Mouse (Mus musculus): ENCODE data around the gene Upp2.

The Upp2 gene

DNA sequence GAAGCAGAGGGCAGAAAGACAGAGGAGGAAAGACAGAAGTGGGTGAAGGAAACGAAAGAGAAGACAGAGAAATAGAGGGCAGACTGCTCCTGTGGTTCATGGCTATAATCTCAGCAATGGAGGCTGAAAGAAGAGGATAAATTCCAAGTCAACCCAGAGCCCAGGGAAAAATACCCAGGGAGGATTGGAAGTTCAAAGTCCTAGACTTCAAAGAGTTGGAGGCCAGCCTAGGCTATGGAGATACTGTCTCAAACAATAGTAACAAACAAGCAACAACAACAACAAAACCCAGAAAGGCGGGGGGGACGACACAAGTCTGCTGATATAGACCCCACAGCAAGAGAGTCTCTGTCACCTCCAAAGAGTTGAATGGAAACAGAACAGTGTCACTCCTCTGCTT lies 14.8 kb upstream of the Upp2 start:
- no peak for DNase-seq

DNA sequence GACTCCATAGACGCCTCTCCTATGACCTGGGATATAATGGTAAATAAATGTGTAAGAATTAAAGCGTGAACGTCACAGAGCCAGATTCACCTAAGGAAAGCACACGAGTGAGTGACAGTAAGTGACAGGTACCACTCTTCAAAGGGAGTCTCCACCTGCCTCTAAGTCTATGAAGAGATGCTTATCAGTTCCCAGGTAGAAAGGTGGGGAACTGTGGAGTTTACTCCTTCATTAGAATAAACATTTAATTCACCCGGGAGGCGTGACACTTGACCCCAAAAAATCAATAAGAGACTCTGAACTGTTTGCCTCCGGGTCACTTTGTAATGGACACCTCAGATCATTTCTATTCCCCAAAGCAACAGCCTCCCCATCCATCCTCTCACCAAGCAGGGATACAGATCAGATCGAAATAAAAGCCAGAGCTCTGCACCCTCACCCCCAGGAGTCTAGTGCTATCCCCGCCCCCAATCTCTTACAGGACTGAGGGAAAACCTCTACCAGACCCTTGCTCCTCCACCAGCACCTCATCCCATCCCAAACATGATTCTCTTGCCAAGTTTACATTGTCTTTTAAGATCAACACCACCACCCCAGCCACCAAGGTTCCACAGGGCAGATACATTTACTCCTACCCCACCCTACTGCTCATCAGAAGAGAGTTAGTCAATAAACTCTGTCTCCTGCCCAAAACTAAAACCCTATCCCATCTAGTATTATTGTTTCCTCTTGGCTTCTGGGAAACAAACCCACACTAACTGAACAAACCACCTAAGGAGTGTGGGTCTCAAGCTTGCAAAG lies 9.9 kb upstream of the Upp2 start:
- DNase-seq, result no peak

DNA sequence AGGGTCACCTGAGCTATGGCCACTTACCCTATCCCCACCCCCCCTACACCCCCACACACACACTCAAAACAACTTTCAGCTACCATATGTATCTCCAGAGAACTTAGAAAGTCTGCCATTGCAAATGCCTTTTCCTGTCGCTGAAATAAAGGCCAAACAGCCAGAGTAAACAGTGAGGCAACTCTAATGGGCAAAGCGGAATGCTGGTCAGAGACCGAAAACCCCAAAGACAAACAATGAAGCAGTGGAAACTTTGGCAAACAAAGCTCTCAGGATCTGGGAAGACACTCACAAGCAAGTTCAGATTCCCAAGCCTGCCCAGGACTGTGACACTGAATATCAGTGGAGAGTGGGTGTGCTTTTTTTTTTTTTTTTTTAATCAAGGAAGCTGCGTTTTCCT lies 5.0 kb upstream of the Upp2 start:
- DNase-seq, result no peak

DNA sequence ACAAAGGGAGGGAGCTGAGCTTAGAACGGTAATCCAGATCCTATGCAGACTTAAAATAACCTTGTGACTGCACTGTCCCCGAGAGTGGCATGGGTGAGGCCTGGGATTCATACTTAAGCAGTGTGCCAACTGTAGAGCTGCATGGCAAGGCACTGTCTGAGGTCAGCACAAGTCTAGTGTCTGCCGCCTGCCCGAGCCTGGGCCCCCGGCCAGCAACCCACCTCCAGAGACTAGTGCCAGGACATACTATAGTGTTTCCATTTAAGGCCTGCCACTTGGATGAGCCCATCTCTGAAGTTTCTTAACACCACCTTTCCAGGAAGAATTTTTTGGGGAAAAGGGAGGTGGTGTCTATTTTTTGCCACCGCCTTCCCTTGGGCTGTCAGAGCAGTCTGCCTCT lies 1.8 kb upstream of the Upp2 start:
- DNase-seq, result peak; percentile 76 to 84

DNA sequence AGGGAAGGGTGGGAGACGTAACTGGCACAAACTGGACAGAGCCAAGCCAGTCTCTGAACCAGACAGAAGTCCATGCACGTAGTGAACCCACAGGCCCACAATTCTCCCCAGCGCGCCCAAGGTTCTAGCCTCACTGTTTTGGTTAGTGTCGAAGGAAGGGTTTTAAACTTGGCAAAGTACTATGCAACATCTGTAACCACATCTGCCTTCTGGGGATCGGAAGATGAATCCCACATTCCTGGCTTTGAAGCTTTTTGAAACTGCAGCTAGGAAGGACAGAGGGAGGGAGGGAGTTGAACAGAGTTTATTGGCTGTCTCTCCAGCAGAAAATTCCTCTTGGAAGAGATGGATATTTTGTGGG lies 1.1 kb upstream of the Upp2 start:
- peak; percentile 37 to 48 for DNase-seq

DNA sequence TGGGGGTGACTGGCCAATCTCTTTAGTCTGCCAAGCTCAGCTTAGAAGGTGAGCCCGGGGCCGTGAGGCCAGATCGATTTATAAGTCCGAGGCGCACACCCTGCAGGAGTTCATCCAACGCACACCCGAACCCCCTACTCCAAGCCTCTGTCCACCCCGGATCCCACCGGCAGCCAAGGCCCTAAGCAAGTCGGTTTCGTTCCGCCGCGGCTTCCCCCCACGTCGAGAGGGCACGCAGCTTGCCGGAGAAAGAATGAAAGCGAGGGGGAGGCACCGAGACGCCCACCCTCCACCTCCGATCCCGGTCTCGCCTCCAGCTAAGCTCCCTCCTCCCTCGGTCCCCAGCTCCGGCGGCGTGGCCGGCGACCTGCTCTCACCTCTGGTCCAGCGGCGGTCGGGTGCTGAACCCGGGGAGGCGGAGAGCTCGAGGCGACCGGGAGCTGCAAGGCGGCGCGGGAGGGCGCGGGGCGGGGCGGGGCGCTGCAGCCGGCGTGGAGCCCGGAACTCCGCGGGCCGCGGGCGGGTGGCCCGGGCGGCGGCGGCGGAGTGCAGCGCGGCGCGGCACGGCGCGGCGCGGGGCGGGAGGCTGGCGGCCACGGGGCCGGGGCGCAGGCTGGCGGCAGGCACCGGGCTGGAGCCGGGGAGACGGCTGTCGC lies 560 bp upstream of the Upp2 start:
- DNase-seq, result peak; percentile 67 to 75

DNA sequence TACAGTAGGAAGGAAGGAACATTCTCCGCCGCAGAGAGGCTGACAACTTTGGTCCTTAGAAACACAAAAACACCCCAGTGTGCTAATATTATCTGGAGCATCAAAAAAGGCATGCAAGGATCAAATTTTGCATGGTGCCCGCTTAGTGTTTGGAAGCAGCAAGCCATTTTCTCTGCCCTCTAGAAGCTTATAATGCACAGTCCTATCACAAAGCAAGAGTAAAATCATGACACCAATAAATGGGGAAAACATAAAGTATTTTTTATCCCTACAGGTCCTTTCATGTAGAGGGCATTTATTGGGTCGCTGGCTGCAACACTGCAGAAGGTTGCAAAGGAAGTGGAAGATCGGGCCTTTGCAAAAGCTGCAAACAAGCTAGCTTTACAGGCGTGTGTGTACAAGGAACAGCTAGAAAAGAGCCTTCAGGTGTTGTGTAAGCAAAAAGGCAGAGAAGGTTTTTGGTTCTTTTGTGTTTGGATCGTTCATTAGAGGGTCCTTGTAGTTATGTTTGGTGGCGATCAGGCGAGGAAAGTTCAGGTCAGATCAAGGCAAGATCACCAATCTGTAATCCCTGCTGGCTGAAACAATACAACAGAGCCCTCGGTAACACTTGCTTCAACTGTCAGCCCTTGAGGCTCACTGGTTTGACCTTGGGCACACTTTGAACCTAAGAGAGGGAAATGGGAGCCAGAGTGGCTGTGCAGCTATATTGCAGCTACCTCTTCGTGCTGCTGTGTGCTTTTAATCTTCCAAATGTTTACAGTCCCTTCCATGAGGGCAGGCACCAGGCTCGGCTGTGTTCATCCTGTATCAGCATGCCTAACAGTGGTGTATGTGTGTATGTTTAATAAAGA lies 995 bp downstream of the Upp2 start:
- peak; percentile 39 to 43 for DNase-seq

DNA sequence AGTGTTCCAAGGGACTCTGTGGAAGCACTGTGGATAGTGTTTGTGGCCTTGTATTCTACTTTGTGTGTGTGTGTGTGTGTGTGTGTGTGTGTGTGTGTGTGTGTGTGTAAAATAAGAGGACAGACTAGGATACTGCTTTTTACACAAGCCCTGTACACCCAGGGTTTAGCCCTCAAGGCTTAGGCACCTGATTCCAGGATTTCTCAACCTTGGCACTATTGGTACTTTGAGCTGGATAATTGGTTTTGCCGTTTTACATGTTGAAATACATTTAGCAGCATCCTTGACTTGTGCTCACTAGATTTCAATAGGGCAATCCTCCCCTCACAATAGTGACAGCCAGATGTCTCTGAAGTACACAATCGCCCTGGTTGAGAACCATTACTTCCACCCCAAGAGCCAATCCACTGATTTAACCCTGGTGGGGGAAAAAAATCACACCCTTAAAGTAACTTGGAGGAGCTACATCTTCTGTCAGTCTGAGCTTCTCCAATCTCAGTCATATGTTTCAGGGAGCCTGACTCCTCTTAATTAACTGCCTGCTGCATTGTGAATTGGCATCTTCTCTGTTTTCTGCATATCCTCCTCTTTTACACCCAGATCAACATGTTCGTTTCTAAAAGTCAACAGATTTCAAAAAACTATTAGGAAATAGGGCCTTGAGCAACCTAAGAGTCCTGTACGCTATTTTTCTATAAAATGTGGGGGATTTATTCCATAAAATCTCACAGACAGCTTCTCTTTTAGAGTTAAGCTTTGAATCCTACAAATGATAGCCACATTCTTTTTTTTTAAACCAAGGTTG lies 1.9 kb downstream of the Upp2 start:
- DNase-seq, result no peak

DNA sequence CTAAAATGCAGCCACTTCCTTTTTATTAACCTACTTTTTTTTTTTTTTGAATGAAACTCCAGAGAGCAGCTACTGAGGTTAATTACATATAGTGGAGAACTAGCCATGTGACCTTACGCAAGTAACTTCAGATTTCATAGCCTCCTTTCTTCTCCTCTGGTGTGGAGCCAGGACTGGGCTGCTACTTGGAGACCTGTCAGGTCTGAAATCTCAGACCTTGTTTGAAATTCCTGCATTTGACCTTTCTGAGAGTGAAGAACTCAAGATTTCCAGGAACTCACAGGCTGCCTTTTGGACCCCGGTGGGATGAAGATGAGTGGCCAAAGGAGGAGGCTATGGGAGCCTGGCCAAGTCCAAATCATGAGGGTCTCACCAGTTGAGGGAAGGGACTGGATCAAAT lies 7.1 kb downstream of the Upp2 start:
- DNase-seq, result no peak

DNA sequence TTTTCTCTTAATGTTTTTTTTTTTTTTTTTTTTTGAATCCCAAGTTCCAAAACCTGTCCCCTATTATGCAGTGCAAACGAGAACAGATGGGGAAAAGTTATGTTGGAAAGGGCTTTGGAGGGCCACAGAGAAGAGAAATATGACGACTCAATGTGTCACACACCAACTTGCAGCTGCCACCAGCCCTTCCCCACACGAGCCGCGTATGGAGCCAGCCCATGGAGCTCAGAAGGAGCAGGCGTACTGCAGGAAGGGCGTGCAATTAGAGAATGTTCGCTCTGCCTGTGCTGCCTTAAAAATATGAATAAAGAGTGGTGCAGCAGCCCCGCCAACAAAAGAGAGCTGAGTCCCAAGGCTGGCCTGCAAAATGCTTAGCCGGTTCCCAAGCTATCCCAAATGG lies 19.2 kb downstream of the Upp2 start:
- DNase-seq, result peak in 1 of 2 experiments; percentile 19

DNA sequence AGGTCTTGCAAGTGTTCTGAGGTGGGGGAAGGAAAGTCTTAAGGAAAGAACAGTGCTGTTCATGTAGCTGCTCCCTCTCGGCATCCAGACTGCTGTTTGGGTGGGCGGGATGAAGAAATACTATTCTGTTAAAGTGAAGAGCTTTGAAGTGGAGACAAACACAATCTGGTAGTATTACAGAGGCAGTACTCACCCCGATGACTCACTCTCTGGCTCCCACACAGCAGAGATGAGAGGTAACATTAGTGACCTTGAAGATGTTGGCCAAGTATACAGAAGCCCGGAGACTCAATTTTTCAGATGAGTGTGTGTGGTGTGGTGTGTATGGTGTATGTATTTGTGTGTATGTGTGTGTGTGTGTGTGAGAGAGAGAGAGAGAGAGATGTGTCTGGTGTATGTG lies 22.5 kb downstream of the Upp2 start:
- DNase-seq, result no peak

DNA sequence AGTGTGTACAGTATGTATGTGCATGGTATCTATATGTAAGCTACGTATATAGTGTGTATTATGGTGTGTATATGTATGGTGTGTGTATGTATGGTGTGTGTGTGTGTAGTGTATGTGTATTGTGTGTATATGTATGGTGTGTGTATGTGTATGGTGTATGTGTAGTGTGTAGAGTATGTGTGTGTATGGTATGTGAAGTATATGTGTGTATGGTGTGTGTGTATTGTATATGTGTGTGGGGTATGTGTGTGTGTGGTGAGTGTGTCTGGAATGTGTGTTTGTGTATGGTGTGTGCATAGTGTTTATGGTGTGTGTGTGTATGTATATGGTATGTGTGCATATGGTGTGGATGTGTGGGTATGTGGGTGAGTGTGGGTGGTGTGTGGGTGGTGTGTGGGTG lies 23.0 kb downstream of the Upp2 start:
- DNase-seq, result no peak

DNA sequence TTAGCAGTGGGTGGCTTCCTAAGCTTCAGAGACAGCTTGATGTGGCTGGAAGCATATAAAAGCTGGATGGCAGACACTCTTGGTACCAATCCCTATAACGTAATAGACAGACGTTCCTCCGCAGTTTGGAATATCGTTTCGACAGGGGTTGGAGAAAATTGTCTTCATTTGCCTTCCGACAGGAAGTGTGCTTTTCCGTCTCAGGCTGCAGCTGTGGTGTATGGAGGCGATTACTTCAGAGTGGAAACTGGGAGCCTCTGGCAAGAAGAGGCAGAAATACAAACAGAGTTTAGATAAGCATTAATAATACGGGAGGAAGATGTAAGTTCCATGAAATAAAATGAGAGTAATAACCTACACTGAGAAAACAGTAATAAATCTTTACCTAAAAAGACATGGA lies 28.3 kb downstream of the Upp2 start:
- DNase-seq, result no peak

DNA sequence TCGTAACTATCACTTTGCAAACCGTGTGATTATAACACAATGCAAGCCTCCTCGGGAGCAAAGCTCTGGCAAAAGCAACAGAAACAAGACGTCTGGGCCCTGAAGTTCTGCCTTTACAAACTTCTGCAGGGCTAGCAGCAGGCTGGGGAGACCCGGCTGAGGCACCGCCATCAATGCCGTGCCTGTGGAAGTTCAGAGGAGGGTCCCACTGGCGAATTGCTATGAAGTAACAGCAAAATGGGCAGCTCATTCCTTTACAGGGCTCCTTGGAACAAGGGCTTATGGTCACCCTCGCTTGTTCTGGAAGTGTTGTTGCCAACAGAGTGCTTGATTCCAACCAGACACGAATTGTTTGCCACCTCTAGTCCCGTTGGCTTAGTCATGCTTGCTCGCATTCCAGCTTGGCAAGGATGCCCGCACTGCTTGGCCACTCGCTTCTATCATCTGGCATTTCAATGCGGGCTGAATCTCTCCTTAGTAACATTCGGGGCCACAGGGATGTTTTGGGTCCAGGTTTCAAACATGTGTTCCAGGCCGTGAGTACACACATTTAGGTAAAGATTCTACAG lies 29.8 kb downstream of the Upp2 start:
- DNase-seq, result peak; percentile 86 to 91

DNA sequence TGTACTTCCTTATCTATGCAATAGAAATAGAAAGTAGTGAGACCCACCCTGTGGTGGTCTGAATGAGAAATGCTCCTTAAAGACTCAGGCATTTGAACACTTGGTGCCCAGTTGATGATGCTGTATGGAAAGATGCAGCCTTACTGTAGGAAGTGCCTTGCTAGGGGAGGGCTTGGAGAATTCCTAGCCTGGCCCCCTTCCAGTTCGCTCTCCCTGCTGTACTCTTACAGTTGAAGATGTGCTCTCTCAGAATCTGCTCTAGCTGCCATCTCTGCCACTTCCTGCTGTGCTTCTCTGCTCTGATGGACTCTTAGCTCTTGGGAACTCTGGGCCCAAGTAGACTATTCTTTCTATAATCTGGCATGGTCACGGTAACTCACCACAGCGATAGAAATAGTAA lies 30.5 kb downstream of the Upp2 start:
- peak; percentile 51 to 55 for DNase-seq

DNA sequence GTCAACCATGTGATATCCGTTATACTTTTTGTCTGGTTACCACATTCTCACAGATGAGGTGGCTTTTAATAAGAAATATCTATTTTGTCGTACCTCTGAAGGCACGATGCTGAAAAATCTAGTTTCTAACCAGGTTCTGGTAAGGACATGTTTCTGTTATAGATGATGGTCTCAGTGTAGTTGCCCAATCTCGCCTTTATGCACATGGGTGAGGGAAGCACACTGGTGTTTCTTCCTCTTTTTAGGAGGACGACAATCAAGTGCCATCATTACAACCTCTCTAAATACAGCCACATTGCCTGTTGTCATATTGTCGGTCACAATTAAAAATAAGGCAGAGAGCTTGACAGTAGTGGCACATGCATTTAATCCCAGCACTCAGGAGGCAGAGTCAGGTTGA lies 32.5 kb downstream of the Upp2 start:
- DNase-seq, result no peak

DNA sequence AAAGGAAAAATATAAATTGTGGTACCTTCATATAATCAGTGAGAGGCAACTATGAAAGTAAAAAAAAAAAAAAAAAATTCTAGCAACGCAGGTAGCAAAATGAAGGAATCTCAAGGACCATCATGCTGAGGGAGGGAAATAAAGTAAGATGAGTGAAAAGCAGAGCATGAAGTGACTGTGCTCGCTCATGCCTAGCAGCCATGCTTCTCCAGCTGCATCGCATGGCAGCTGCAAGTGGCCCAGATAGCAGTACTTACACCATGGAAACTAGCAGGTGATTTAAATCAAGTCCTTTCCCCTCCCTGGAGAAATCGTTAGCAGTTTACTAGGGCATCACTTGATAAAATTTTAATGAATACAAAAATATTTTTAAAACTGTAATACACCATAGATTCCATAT lies 34.3 kb downstream of the Upp2 start:
- DNase-seq, result no peak

DNA sequence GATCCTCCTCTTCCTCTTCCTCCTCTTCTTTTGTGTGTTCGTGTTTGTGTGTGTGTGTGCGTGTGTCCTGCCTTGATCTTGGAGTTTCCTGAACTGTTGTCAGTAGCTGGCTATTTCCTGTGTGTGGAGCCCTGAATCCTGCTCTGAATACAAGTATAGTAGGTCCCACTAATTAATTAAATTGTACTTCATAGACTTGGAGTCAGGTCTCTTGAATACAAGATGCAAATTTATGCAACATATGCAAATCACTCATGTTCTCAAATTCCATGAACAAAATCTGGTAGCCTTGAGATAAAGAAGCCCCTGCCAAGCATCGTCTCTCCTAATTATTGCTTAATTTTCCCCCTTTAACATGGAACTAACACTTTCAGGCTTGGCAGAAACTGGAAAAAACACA lies 36.3 kb downstream of the Upp2 start:
- no peak for DNase-seq

DNA sequence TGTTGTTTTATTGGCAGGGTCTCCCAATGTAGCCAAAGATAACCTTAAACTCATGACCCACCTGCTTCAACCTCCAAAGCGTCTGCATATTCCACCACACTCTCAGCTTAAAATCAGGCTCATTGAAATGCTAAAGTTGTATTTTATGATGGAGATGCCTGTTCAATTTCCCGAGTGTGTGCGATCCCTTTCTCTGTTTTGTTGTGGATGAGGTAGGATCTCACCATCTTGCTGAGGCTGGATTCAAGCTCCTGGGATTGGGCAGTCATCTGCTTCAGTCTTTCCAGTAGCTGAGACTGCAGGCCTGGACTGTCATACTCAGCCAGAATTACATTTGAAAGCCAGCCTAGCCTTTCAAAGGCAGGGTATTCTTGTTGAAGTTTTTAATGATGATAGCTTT lies 37.7 kb downstream of the Upp2 start:
- DNase-seq, result no peak

DNA sequence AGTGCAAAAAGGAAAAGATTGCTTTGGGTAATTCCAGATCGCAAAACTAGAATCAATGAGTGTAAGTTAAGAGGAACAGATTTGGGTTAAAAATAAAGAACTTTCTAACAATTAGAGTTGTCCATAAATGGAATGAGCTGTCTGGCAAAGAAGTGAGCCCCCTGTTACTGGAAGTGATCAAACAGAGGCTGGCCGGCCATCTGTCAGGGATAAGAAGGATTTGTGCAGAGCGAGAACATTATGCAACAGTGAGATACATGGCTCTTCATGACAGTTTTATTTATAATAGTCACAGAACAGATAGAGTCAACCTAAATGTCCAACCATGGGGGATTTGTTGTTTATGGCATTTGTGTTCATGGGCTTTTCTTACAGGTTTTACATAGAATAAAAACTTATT lies 46.6 kb downstream of the Upp2 start:
- DNase-seq, result peak; percentile 30 to 48

DNA sequence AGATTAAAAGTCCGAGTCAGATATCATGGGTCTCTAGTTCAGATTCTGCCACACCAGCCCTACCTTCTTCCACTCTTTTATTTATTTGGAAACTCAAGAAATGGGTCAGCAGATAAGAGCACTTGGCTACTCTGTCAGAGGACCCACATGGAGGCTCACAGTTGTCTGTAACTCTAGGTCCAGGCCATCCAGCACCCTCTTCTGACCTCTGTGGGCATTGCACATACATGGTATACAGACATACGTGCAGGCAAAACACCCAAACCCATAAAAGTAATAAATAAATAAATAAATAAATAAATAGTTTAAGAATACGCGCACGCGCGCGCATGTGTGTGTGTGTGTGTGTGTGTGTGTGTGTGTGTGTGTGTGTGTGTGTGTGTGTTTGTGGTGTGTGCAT lies 47.8 kb downstream of the Upp2 start:
- DNase-seq, result peak; percentile 6 to 10

DNA sequence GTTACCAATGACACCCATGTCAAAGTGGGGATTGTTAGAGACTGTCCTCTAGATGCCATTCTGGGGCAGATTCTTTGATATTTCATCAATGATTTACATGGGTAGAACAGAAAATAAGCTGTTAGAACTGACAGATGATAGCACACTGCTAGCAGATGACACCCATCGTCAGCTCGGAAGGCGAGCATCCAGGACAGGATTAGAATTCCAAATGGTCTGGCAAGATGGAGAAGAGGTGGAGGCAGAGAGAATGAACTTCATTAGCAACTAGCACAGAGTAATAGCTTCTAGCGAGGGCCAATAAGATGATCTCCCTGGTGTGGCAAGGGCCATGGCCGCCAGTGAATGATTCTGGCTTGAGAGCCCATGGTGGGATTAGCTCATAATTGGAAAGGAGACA lies 48.7 kb downstream of the Upp2 start:
- peak; percentile 17 to 54 for DNase-seq

DNA sequence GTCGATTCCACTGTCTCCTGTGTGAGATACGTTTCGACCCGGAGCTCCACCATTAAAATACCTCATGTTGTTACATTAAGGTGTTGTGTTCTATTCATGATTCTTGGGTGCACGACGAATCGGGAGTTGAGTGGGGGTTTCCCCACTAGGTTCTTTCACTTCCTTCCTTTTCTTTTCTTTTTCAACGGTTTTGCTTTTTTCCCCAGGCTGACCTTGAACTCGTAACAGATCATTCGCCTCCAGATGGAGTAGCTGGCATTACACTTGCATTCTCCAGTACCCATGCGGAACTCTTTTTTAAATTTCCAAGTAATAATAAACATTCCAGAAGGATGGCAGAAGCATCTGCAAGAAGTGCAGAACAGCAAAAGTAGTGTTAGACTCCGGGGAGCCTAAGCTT lies 58.1 kb downstream of the Upp2 start:
- DNase-seq, result no peak

All from cerebellum, postnatal 14 days (tissue).